Mouse (Mus musculus): ENCODE results near the gene Plp2.

Gene Plp2

DNA sequence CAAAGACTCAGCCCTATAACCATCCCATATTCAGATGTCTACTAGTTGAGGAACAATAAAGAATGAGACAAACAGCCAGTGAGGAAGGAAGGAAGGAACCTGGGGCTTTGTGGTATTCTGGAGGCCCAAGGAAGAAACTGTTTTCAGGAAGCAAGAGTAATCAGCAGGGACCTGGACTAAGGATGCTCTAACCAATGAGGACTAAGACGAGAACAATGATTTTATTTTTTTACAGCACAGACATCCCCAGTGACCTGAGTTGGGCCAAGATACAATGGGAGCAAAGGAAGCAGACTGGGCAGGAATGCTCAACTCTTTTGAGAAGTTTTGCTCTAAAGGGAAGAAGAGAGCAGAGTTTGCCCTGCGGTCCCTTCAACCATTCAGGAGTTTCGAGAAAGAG, 8.3 kb downstream of the Plp2 start:
- DNase-seq (ENCODE audit: low read depth, low spot score) = no peak

DNA sequence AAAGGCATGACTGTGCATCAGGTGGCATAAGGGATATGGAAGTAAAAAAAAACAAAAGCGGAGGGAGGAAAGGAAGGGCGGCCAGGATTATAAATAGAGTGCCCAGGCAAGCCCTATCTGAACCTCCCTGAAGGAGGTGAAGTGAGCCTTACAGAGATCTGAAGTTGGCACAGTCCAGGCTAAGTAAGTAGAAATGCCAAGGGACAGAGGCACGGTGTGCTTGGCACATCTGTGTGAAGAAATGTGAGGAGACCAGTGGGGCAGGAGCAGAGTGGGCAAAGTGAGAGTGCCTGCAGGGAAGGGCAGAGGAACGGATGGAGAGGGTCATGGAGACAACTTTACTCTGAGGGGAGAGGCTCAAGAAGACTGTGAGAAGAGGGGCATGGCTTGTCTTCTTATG, 10.1 kb downstream of the Plp2 start:
- DNase-seq (ENCODE audit: low read depth, low spot score) = no peak

DNA sequence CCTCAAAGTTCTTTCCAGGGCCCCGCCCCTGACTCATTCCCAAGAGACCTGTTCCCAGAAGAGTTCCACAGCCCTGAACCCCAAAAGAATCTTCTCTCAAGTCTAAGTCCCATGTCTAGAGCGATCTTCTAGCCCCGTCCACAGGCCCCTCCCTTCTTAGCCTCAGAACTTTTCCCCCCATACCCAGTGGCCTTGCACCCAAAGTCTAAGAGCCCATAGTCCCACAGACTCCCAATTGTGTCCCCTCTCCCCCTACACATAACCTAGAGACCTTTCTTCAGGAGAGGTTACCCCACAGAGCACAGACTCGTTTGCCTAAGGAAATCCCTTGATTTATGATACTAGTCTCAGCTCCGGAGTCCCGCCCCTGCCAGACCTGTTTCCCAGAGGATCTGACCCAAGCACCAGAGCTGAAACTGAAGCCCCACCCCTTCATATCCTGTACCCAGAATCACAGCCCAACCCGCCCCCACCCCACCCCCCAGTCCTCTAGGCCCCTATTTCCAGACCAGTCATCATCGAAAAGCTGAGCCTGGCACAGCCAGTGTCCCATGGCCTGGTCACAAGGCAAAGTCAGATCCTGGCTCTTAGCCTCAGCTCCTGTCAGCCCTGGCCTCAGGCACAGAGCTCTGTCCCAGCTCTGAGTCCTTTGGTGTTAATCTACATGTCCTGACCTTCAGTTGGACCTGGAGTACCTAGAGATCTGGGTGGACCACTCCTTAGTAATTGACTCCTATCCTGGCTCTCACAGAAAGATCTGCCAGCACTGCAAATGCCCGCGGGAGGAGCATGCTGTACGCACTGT, 12.2 kb downstream of the Plp2 start:
- no peak for DNase-seq (ENCODE audit: low read depth, low spot score)

DNA sequence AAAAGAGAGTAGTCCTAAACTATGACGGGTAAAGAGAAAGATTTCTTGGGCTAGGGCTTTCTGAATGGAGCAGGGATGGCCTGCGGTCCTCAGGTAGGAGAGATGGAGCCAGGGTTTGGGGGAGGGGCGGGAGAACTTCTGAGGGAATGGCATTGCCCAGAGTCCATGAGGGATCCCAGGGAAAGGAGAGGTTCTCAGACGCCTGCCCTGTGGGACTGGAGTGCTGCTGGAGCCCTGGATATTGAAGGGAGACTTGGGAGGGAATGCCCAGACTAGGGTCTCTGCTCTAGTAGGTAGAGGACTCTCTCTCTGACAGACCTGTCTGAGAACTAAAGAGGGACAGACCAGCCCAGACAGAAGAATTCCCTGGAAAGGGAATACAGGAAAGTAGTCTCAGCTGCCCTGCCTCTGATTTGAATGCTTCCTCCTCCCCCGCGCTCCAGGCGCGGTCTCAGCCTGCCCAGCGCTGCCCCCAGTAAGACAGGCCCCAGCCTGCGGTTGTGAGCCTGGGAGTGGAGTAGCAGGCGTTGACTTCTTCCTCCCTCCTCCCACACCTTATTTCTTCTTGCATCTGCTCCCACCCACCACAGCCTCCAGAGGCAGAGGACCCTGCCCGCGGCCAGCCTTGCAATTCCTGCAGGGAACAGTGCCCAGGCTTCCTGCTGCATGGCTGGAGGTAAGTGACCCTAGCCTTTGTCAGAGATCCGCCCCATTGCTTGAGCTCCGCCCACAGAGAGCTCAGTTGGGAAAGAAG, 13.0 kb downstream of the Plp2 start:
- no peak for DNase-seq (ENCODE audit: low read depth, low spot score)

DNA sequence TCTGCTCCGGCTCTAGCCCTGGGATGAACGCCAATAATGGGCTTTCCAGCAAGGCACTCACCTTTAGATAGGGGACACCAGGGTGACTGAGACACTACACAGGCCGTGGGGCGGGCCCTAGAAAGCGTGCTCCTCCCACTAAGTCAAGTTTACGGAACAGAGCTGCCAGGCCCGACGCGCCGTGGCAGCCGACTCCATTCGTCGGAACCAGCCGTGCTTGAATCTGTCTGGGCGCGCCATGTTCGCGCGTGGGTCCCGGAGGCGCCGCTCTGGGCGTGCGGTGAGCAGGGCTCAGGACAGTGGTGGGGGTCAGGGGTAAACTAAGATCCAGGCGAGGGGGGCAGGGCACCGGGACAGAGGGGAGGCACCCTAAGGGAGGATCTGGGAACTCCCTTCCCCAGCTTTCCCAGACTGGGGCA, 14.0 kb downstream of the Plp2 start, which contains the start of gene Prickle3:
TSS of gene Prickle3 (plus strand) at position 40 of the 419 bp plus-strand sequence.
- no peak for DNase-seq (ENCODE audit: low read depth, low spot score)

DNA sequence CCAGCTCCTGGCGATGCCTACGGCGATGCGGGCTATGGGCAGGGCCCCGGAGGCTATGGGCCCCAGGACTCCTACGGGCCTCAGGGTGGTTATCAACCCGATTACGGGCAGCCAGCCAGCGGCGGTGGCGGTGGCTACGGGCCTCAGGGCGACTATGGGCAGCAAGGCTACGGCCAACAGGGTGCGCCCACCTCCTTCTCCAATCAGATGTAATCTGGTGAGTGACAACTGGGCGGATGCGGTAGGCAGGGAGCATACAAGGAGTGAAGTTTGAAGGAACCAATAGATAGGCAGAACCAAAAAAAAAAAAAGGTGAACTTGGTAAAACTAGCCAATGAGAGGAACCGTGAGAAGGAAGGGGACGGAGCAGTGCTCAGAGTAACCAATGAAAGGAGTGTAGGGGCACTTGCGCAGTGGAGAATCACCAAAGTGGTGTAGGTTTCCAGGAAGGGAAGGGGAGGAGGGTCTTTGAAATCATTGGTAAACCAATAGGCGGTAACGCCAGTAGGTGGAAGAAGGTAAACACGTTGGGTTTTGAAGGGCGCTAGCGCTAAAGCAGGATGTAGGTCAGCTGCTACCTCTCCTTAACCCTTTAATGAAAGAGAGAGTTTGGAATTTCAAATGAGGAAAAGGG, 22.4 kb downstream of the Plp2 start:
- DNase-seq (ENCODE audit: low read depth, low spot score) = peak; percentile 72

DNA sequence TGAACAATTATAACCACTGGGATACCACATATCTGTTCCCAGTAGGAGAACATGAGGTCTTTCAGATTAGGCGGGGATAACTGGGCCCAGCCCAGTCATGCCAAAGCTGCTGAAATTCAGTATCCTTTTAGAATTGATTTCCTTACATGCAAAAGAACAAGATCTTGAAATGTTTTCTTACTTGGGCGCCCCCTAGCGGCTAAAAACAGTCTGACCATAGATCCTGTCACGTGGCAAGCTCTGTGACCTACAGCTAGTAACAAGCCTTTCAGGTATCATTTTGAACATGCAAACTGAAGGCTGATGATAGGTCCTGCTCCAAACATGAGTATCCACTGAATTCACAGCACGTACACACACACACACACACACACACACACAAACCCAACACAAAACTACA, 25.8 kb downstream of the Plp2 start:
- peak; percentile 69 for DNase-seq (ENCODE audit: low read depth, low spot score)

DNA sequence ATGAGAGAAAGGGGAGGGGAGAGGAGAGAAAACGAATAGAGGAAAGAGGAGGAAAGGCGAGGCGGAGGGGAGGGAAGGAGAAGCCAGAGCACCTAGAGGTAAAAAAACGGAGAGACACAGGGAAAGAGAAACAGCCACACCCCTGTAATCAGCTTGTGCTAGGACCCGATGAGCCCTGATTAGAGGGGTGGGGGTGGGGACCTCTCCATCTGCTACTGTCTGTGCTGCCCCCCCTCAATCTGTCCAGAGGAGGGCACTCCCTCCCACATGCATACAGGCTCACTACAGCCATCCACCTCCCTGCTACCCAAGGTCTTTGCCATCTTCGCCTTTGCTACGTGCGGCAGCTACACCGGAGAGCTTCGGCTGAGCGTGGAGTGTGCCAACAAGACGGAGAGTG, 30.4 kb downstream of the Plp2 start:
- DNase-seq (ENCODE audit: low read depth, low spot score) = no peak

DNA sequence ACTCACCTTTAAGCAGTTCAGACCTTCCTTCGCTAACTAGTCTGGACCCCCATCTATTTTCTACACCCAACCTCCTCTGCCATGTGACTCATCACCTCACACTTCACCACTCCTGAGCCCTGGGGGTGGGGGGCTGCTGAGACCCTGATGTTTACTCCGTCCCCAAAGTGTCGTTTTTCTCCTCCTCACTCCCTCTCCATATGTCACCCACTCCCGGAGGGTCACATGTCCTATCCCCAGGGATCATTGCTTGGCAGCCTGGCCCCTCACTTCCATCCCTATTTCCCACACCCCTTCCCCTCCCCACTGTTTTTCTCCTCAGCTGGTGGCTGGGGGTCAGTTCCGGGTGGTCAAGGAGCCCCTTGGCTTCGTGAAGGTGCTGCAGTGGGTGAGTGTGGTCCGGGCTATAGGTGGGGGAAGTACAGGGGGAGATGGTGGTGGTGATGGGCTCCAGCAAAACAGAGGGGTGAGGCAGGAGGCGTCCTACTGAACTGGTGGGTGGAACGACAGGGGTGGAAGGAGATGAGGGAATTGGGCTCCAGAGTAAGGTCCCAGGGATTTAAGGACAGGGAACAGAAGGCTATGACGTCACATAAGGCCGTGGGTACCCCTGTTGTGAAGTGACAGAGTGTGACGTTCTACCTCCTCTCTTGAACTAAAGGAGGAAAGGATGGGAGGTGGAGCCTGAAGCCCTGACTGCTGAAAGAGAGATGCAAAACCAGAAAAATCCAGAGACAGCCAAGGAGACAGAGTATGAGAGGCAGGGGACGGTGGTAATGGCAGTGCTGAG, 31.5 kb downstream of the Plp2 start:
- no peak for DNase-seq (ENCODE audit: low read depth, low spot score)

DNA sequence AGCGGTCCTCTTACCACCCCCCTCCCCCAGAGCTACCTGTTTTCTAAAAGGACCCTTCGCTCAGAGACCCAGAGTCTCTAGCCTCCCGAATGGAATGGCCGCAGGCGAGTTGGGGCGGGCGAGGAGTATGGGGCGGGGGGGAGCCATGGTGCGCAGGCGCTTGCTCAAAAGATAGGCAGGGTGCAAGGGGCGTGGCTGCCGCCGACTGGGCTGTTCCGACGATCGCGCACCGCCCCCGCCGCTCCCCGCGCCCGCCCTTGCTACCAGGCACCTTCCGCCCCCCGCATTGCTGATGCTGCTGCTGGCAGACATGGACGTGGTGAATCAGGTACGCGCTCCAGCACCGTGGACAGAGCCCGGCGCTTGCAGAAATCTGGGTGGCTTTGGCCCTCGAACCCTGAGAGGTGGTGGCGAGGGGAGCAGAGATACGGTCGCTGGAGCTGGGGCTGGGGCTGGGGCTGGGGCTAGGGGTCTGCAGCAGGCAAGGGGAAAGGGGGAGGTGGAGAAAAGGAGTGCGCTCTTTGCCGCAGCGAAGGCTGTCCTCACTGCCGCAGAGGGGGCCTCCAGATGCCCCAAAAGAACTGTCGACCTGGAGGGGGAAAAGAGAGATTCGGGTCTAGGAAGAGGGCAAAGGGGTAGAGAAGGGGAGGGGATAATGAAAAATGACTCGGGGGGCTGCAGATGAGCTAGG, 32.6 kb downstream of the Plp2 start, which contains the start of gene Syp:
TSS of gene Syp (plus strand) at position 71 of the 691 bp plus-strand sequence.
- DNase-seq (ENCODE audit: low read depth, low spot score) = peak; percentile 56

DNA sequence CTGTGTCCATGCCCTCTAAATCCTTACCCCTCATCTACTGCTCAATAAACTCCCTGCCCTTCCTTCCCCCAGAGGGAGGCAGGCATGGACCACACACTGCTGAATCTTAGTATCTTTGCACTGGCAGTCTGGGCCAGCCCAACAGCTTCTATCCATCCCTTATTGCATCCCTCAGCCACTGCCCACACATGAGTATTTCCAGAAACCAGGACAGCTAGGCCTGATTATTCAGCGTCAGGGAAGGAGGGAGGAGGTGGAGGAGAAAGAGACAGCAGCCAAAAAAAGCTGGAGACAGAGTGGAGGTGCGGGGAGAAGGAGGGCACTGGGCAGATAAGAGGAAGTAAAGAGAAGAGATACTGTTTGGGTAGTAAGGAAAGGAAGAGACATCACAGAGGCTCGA, 36.1 kb downstream of the Plp2 start:
- no peak for DNase-seq (ENCODE audit: low read depth, low spot score)

DNA sequence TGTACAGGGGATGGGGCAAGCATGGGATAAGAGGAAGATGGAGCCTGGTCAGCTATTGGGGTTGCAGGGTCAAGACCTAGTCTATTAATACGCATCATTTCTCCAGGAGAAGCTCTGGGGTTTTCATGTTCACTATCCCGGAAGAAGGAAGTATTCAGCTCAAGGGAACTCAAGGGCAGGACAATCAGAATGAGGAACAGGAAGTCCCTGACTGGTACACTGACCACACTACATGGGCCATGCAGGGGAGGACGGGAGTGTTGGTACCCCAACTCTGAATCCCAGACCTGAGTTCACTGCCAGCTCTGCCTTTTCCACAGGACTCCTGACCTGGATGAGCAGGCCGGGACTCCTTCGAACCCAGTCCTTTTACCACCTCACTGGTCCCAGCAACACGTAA, 38.6 kb downstream of the Plp2 start:
- no peak for DNase-seq (ENCODE audit: low read depth, low spot score)

Data from c-Kit-negative CD71-positive TER-119-positive erythroid progenitor cells, embryonic 14.5 days (primary cell).